Mouse (Mus musculus): ENCODE results near the gene Prdm10. TPM values are rescaled to one million over a fixed set of nuclear protein-coding genes. Genes with fewer than 3 reads are reported as not detected.
A peak's percentile ranks its signal among the peaks of the same experiment; 100 is the strongest.

Gene Prdm10
- polyA plus RNA-seq, 1 experiment = 9.3 TPM

- Histone ChIP-seq H3K27me3 (ENCODE audit: control insufficient read depth, insufficient read depth, low read length) (no peaks in the 10 kb centered on the region), H3K4me3 (ENCODE audit: low read depth, low read length) (no peak overlapping the region), H3K4me1 (ENCODE audit: control insufficient read depth, insufficient read depth, insufficient read length, low read length) (no peaks in the 10 kb centered on the region), H3K36me3 (ENCODE audit: control insufficient read depth, insufficient read depth, low read length) (no peaks in the 10 kb centered on the region), H3K27ac (ENCODE audit: insufficient read depth, low read depth, low read length) (no peak overlapping the region)
- WGBS = 41% methylated on average over 5 of the region's 5 CpGs
- TF ChIP-seq CTCF (IDR thresholded peaks at IDR 0.05; ENCODE audit: extremely low read depth, insufficient read length, insufficient replicate concordance, low read depth, low read length) = no peak
- no peak for TF ChIP-seq POLR2A (IDR thresholded peaks at IDR 0.05; ENCODE audit: low read depth, low read length)
These were observed 14.2 kb upstream of the Prdm10 start for GRCm38 (mm10) chr9:31266013-31266659.

- WGBS = 62% methylated on average over 8 of the region's 8 CpGs
- Histone ChIP-seq H3K36me3 (ENCODE audit: control insufficient read depth, insufficient read depth, low read length) (no peaks in the 10 kb centered on the region), H3K27me3 (ENCODE audit: control insufficient read depth, insufficient read depth, low read length) (no peaks in the 10 kb centered on the region), H3K27ac (ENCODE audit: insufficient read depth, low read depth, low read length) (no peak overlapping the region), H3K4me1 (ENCODE audit: control insufficient read depth, insufficient read depth, insufficient read length, low read length) (no peaks in the 10 kb centered on the region), H3K4me3 (ENCODE audit: low read depth, low read length) (no peak overlapping the region)
- no peak for TF ChIP-seq POLR2A (IDR thresholded peaks at IDR 0.05; ENCODE audit: low read depth, low read length)
- TF ChIP-seq CTCF (IDR thresholded peaks at IDR 0.05; ENCODE audit: extremely low read depth, insufficient read length, insufficient replicate concordance, low read depth, low read length) = no peak
These were observed 8.9 kb upstream of the Prdm10 start for GRCm38 (mm10) chr9:31271221-31272015.

GRCm38 (mm10) chr9:31272160-31272559 lies 8.2 kb upstream of the Prdm10 start:
- Histone ChIP-seq H3K27ac (ENCODE audit: insufficient read depth, low read depth, low read length) (no peak overlapping the region), H3K4me1 (ENCODE audit: control insufficient read depth, insufficient read depth, insufficient read length, low read length) (no peaks in the 10 kb centered on the region), H3K36me3 (ENCODE audit: control insufficient read depth, insufficient read depth, low read length) (no peaks in the 10 kb centered on the region), H3K4me3 (ENCODE audit: low read depth, low read length) (no peak overlapping the region), H3K27me3 (ENCODE audit: control insufficient read depth, insufficient read depth, low read length) (no peaks in the 10 kb centered on the region)
- WGBS = 87% methylated on average over 4 of the region's 4 CpGs
- TF ChIP-seq CTCF (IDR thresholded peaks at IDR 0.05; ENCODE audit: extremely low read depth, insufficient read length, insufficient replicate concordance, low read depth, low read length) (no peak), POLR2A (IDR thresholded peaks at IDR 0.05; ENCODE audit: low read depth, low read length) (no peak)

GRCm38 (mm10) chr9:31278651-31279050 lies 1.7 kb upstream of the Prdm10 start:
- no peaks in the 10 kb centered on the region for H3K27me3 ChIP-seq (ENCODE audit: control insufficient read depth, insufficient read depth, low read length)
- H3K4me3 ChIP-seq (ENCODE audit: low read depth, low read length) = no peak overlapping the region
- TF ChIP-seq POLR2A (IDR thresholded peaks at IDR 0.05; ENCODE audit: low read depth, low read length) (no peak), CTCF (IDR thresholded peaks at IDR 0.05; ENCODE audit: extremely low read depth, insufficient read length, insufficient replicate concordance, low read depth, low read length) (no peak)
- WGBS = 27% methylated on average over 7 of the region's 7 CpGs
- H3K36me3 ChIP-seq (ENCODE audit: control insufficient read depth, insufficient read depth, low read length) = no peaks in the 10 kb centered on the region
- H3K4me1 ChIP-seq (ENCODE audit: control insufficient read depth, insufficient read depth, insufficient read length, low read length) = peaks cover 14% of the 10 kb centered on the region; the same call in 1 of the 2 replicates
- H3K27ac ChIP-seq (ENCODE audit: insufficient read depth, low read depth, low read length) = peak overlapping the region; percentile 98

- 38% methylated on average over 2 of the region's 2 CpGs for WGBS
- Histone ChIP-seq H3K4me3 (ENCODE audit: low read depth, low read length) (peak overlapping the region; percentile 90), H3K36me3 (ENCODE audit: control insufficient read depth, insufficient read depth, low read length) (no peaks in the 10 kb centered on the region), H3K27ac (ENCODE audit: insufficient read depth, low read depth, low read length) (peak overlapping the region; percentile 98), H3K27me3 (ENCODE audit: control insufficient read depth, insufficient read depth, low read length) (no peaks in the 10 kb centered on the region), H3K4me1 (ENCODE audit: control insufficient read depth, insufficient read depth, insufficient read length, low read length) (peaks cover 14% of the 10 kb centered on the region; the same call in 1 of the 2 replicates)
- TF ChIP-seq POLR2A (IDR thresholded peaks at IDR 0.05; ENCODE audit: low read depth, low read length) (no peak), CTCF (IDR thresholded peaks at IDR 0.05; ENCODE audit: extremely low read depth, insufficient read length, insufficient replicate concordance, low read depth, low read length) (no peak)
These were observed 1.0 kb upstream of the Prdm10 start for GRCm38 (mm10) chr9:31279306-31279705.

GRCm38 (mm10) chr9:31279885-31280365 lies 413 bp upstream of the Prdm10 start:
- Histone ChIP-seq H3K4me3 (ENCODE audit: low read depth, low read length) (peak overlapping the region; percentile 90), H3K36me3 (ENCODE audit: control insufficient read depth, insufficient read depth, low read length) (no peaks in the 10 kb centered on the region), H3K27me3 (ENCODE audit: control insufficient read depth, insufficient read depth, low read length) (no peaks in the 10 kb centered on the region), H3K27ac (ENCODE audit: insufficient read depth, low read depth, low read length) (peak overlapping the region; percentile 98), H3K4me1 (ENCODE audit: control insufficient read depth, insufficient read depth, insufficient read length, low read length) (peaks cover 14% of the 10 kb centered on the region; the same call in 1 of the 2 replicates)
- TF ChIP-seq CTCF (IDR thresholded peaks at IDR 0.05; ENCODE audit: extremely low read depth, insufficient read length, insufficient replicate concordance, low read depth, low read length) = no peak
- TF ChIP-seq POLR2A (IDR thresholded peaks at IDR 0.05; ENCODE audit: low read depth, low read length) = peak; percentile 91
- under 1% methylated on average over 25 of the region's 25 CpGs for WGBS

All from small intestine, adult 2 months (tissue).